Mouse (Mus musculus) forebrain, embryonic 14.5 days (tissue): ENCODE results near the gene Lmntd1. TPM values are rescaled to one million over a fixed set of nuclear protein-coding genes. Genes with fewer than 3 reads are reported as not detected.

ENCODE experiments used
- ATAC-seq: fragments of 200-750 bp; cut with Nextera tagmentation; 2 replicates; pipeline ENCODE4 v1.8.0; 2017; ENCODE audit warnings: mild to moderate bottlenecking, moderate library complexity
- DNase-seq: peaks from one replicate; pipeline ENCODE4 v3.0.0-alpha.2; 2015; ENCODE audit warnings: low spot score
- H3K27ac ChIP-seq: fragments of 300-500 bp; sonication (generic); 2 replicates; pipeline ENCODE4 v1.5.1; 2014; ENCODE audit warnings: low read depth, mild to moderate bottlenecking, control low read depth, low read length, moderate library complexity
- H3K27me3 ChIP-seq: fragments of 300-500 bp; sonication (generic); replicated peaks from 2 replicates; pipeline ENCODE4 v1.6.1; 2014; ENCODE audit warnings: low read length, control low read depth, mixed read lengths; ENCODE audit not compliant: control insufficient read depth, insufficient read depth
- H3K36me3 ChIP-seq: fragments of 300-500 bp; sonication (generic); 2 replicates; pipeline ENCODE4 v1.6.1; 2014; ENCODE audit warnings: low read length, control low read depth; ENCODE audit not compliant: control insufficient read depth, insufficient read depth
- H3K4me1 ChIP-seq: fragments of 300-500 bp; sonication (generic); 2 replicates; pipeline ENCODE4 v1.6.1; 2014; ENCODE audit warnings: antibody characterized with exemption, low read length, control low read depth; ENCODE audit not compliant: control insufficient read depth, insufficient read depth
- H3K4me2 ChIP-seq: fragments of 300-500 bp; sonication (generic); 2 replicates; pipeline ENCODE4 v1.6.1; 2014; ENCODE audit warnings: mild to moderate bottlenecking, control low read depth, low read length
- H3K4me3 ChIP-seq: fragments of 300-500 bp; sonication (generic); 2 replicates; pipeline ENCODE4 v1.5.1; 2014; ENCODE audit warnings: low read depth, low read length, control low read depth
- H3K9ac ChIP-seq: fragments of 300-500 bp; sonication (generic); 2 replicates; pipeline ENCODE4 v1.6.1; 2014; ENCODE audit warnings: mild to moderate bottlenecking, low read length, control low read depth, moderate library complexity
- H3K9me3 ChIP-seq: fragments of 300-500 bp; sonication (generic); replicated peaks from 2 replicates; pipeline ENCODE4 v1.6.1; 2016; ENCODE audit warnings: low read length, control low read depth, mixed read lengths; ENCODE audit not compliant: control insufficient read depth
- WGBS: fragments of 180-500 bp; shearing (Covaris S2); extraction: QIAGEN DNeasy Blood & Tissue Kit; methylation state at CpG from one replicate; pipeline ENCODE4 v1.1.7; 2014; 5-methylcytosine and 5-hydroxymethylcytosine counted together
- polyA plus RNA-seq: library from polyadenylated mRNA; unstranded; fragments of >200 nt; fragmentation: Nextera tagmentation; extraction: Ambion mirVana; gene quantifications from 2 replicates; pipeline ENCODE4 v1.2.1, GENCODE M21; 2014

Gene Lmntd1
- 0.93 and 0.95 TPM in 2 replicates for polyA plus RNA-seq

DNA sequence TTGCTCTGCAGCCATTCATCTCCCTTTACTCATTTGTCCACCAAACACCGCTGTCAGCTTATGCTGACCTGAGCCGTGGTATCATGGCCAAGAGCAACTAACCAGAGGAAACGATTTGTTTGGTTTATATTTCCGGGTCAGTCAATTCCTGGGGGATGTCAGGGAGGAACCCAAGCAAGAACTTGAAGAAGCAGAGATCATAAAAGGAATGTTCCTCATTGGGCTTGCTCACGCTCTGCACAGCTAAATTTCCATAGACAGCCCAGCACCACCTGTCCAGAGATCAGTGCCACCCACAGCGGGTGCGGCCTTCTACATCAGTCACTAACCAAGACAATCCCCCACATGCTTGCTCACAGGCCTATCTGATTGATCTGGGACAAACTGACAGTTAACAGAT, at the start of gene Lmntd1:
Lmntd1 (minus strand) TSS at position 101 of the 400 bp plus-strand sequence.
- Histone ChIP-seq H3K36me3 (no peaks in the 10 kb centered on the region), H3K4me1 (no peaks in the 10 kb centered on the region), H3K27me3 (no peaks in the 10 kb centered on the region), H3K27ac (no peak within 1 kb of the TSS), H3K9ac (no peak within 1 kb of the TSS), H3K9me3 (no peaks in the 10 kb centered on the region), H3K4me2 (no peak within 1 kb of the TSS), H3K4me3 (no peak within 1 kb of the TSS)
- no peak for DNase-seq
- 91% methylated on average over 7 of the region's 7 CpGs for WGBS
- ATAC-seq = no peak

DNA sequence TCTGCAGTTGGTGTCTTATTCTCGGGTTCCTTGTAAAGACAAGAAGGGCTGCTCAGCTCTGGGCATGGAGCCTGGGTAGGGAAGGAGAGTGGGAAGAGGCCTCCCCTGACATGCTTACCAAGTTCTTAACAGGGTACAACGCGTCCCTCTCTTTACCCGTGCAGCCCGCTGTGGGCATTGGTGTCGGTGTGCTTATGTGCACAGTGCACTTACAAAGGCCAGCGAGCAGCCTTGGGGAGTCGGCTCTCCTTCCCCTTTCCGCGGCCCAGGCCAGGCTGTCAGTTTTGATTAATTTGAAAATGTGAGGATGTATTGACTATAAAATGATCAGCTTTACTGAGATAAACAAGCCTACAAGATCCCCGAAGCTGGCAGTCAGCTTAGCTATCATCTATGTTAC, 46.8 kb upstream of the Lmntd1 start:
- no peak overlapping the region for H3K4me2 ChIP-seq
- no peaks in the 10 kb centered on the region for H3K27me3 ChIP-seq
- WGBS = 84% methylated on average over 11 of the region's 11 CpGs
- H3K27ac ChIP-seq = no peak overlapping the region
- no peak for DNase-seq
- no peak for ATAC-seq
- no peaks in the 10 kb centered on the region for H3K4me1 ChIP-seq
- no peaks in the 10 kb centered on the region for H3K9me3 ChIP-seq
- no peak overlapping the region for H3K9ac ChIP-seq
- no peaks in the 10 kb centered on the region for H3K36me3 ChIP-seq
- H3K4me3 ChIP-seq = no peak overlapping the region

DNA sequence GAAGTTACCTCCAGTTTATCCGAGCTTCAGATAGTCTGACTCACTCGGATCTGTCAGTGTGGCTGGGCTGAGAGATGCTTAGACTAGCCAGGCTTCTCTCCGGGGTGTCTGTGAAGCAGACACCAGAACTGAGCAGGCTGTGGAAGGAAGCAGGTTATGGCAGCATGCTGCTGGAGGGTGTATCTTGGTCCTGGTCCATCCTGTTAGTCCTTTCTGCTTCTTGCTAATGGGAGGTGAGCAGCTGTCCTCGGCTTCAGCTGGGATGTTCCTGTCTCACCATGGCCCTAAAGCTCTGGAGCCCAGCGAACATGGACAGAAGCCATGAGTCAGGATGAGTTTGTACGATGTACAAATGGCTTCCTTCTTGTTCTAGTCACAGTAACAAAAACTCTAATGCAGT, 45.0 kb upstream of the Lmntd1 start:
- no peak overlapping the region for H3K27ac ChIP-seq
- H3K36me3 ChIP-seq = no peaks in the 10 kb centered on the region
- DNase-seq (no peak), ATAC-seq (no peak)
- H3K9me3 ChIP-seq = no peaks in the 10 kb centered on the region
- WGBS = 79% methylated on average over 6 of the region's 6 CpGs
- no peak overlapping the region for H3K4me3 ChIP-seq
- H3K9ac ChIP-seq = no peak overlapping the region
- no peaks in the 10 kb centered on the region for H3K4me1 ChIP-seq
- H3K4me2 ChIP-seq = no peak overlapping the region
- no peaks in the 10 kb centered on the region for H3K27me3 ChIP-seq

DNA sequence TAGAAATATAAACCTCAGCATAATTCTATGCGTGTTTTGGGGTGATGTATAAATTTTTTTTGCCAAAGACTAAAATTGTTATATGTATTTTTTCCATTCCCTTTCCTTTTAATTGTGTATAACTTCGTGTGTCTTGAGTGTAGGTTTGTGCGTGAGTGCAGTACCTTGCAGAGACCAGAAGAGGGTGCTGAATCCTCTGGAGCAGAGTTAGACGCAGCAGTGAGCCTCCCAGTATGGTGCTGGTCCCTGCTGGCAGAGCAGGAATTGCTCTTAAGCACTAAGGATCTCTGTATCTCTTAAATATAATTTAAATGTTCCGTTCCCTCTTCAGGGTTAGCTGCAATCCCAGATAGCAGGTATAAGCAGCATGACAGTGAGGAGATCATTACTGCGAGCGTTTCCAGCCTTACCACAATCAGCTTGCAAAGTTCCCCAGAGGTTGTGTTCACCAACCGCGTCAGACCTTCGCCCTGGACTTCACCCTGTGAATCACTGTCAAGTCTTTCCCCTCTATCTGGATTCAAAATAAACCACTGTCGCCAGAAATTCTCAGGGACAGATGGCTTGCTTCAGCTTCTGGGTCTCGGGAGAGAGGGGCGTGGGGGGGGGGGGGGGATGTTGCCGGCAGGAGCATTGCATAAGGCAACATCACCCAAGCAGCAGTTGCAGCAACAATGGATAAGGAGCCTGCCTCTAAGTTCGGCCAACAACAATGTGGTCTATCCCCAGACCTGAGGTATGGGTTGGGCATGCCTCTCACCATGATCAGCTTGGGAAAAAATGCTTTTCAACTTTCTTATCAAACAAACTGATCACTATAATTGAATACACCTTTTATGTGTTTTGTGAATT, 42.8 kb upstream of the Lmntd1 start:
- no peak overlapping the region for H3K4me3 ChIP-seq
- ATAC-seq (no peak), DNase-seq (no peak)
- no peaks in the 10 kb centered on the region for H3K9me3 ChIP-seq
- no peaks in the 10 kb centered on the region for H3K27me3 ChIP-seq
- 81% methylated on average over 15 of the region's 15 CpGs for WGBS
- no peaks in the 10 kb centered on the region for H3K4me1 ChIP-seq
- H3K9ac ChIP-seq = no peak overlapping the region
- no peak overlapping the region for H3K27ac ChIP-seq
- no peaks in the 10 kb centered on the region for H3K36me3 ChIP-seq
- no peak overlapping the region for H3K4me2 ChIP-seq

DNA sequence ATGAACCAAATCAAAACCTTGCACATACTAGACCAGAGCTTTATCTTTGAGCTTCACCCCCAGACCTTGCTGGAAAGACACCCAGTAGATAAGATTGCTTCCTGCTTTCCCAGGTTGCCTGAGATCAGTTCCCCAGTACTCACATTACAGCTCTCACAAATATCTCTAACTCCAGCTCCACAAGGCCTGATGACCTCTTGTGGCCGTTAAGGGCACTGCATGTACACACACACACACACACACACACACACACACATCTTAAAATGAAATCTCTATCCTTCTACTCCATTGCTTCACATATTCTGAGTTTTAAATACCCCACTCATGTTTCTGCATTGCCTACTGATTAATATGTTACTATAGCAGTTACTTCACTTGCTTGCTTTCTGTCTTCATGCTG, 41.6 kb upstream of the Lmntd1 start:
- WGBS = 79% methylated on average over 1 of the region's 1 CpGs
- Histone ChIP-seq H3K9ac (no peak overlapping the region), H3K36me3 (no peaks in the 10 kb centered on the region), H3K9me3 (no peaks in the 10 kb centered on the region), H3K27ac (no peak overlapping the region), H3K4me1 (no peaks in the 10 kb centered on the region), H3K4me2 (no peak overlapping the region), H3K4me3 (no peak overlapping the region), H3K27me3 (no peaks in the 10 kb centered on the region)
- ATAC-seq = no peak
- DNase-seq = no peak

DNA sequence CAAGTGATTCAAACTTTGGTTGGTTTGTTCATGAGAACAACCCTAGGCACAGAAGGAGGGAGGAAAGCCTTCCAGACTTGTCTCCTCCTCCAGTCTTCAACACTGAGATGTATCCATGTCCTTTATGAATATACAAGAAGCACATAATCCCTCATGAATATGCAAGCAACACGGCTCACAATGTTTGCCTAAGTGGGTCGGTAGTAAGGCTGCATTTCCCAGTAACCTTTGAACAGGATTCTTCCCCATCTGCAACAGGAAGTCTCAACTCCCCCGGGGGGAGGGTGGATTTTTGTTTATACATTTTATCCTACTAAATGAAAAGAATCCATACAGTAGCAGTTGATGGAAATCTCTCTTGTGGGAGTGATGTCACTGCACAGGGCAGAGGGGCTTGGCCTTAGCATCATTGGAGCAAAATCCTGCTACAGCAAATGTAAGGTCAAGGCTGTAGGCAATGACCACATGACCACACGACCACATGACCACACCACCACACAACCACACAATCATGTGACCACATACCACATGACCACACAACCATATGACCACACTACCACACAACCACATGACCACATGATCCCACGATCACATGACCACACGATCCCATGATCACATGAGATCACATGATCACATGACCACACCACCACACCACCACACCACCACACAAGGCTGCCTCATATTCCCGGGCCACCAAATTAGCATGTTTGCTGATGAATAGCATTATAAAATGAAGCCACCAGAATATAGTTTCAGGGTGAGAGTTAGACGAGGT, 40.1 kb upstream of the Lmntd1 start:
- 66% methylated on average over 8 of the region's 8 CpGs for WGBS
- ATAC-seq = no peak

DNA sequence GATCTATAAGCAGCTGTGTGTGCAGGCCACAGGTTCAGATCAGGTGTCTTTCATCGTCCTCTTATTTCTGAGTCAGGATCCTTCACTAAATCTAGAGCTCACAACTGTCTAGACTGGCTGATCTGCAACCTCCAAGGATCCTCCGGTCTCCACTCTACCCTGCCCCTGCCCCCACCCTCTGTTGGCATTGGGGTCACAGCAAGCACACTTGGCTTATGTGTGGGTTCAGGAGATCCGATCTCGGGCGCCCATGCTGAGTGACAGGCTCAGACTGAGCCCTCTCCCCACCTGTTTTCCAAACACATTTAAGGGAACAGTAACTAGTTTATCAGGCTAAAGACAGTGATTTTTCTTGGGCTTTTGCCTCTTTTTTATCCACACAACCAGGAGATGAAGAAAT, 39.5 kb upstream of the Lmntd1 start:
- Histone ChIP-seq H3K4me1 (no peaks in the 10 kb centered on the region), H3K36me3 (no peaks in the 10 kb centered on the region), H3K9ac (no peak overlapping the region), H3K4me2 (no peak overlapping the region), H3K27ac (no peak overlapping the region; the same call in 1 of the 2 replicates), H3K4me3 (no peak overlapping the region), H3K27me3 (no peaks in the 10 kb centered on the region), H3K9me3 (no peaks in the 10 kb centered on the region)
- 82% methylated on average over 5 of the region's 5 CpGs for WGBS
- ATAC-seq (no peak), DNase-seq (no peak)

More for the DNA sequence above, 40.1 kb upstream of the Lmntd1 start:
- H3K27ac ChIP-seq = no peak overlapping the region
- no peaks in the 10 kb centered on the region for H3K27me3 ChIP-seq
- no peak overlapping the region for H3K9ac ChIP-seq
- no peak overlapping the region for H3K4me2 ChIP-seq
- H3K4me1 ChIP-seq = no peaks in the 10 kb centered on the region
- DNase-seq = peak; percentile 49
- H3K36me3 ChIP-seq = no peaks in the 10 kb centered on the region
- no peaks in the 10 kb centered on the region for H3K9me3 ChIP-seq
- H3K4me3 ChIP-seq = no peak overlapping the region

DNA sequence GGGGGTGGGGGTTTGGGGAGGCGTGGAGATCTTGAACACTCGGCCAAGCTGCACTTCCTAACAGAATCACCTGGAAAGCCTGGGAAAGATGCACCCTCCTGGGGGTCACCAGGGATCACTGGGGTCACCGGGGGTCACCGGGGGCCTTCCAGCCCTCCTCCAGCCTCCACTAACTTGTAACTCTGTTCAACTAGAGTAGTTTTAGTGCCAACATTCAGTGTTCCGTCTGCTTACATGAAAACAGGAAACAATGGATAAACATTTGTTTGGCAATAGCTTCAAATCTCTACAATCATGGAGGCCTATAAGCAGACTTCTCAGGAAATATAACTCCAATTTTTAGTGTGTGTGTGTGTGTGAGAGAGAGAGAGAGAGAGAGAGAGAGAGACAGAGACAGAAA, 38.9 kb upstream of the Lmntd1 start:
- ATAC-seq = no peak
- Histone ChIP-seq H3K36me3 (no peaks in the 10 kb centered on the region), H3K27me3 (no peaks in the 10 kb centered on the region), H3K4me2 (no peak overlapping the region), H3K9me3 (no peaks in the 10 kb centered on the region), H3K9ac (no peak overlapping the region), H3K4me1 (no peaks in the 10 kb centered on the region), H3K4me3 (no peak overlapping the region), H3K27ac (no peak overlapping the region)
- no peak for DNase-seq
- 90% methylated on average over 5 of the region's 5 CpGs for WGBS

DNA sequence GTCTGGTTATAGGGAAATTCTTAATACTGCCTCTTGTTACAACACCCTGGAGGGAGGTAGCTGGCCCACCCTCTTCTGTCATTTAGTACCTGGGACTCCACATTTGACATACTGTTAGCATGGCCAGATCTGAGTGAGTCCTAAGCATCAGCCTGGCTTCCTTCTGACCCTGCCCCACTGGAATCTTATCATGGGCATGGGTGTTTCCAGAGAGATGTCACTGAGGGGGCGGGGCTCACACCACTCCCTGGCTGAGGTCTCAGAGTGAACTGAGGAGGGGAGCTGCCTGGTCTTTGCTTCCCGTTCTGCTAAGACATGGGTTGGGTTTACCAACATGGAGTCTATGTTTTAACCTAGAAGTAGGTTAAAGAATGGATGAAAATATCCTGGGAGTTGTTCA, 37.9 kb upstream of the Lmntd1 start:
- Histone ChIP-seq H3K36me3 (no peaks in the 10 kb centered on the region), H3K4me1 (no peaks in the 10 kb centered on the region), H3K27ac (no peak overlapping the region), H3K4me2 (no peak overlapping the region), H3K4me3 (no peak overlapping the region), H3K9me3 (no peaks in the 10 kb centered on the region), H3K27me3 (no peaks in the 10 kb centered on the region), H3K9ac (no peak overlapping the region)
- DNase-seq = no peak
- WGBS = 76% methylated on average over 2 of the region's 2 CpGs
- no peak for ATAC-seq
